Mouse (Mus musculus): ENCODE measurements at regions not wholly inside any gene's neighbourhood (a gene's known extent, or its start where the extent isn't known, plus 50 kb on each side); places are given as distances from the start of the nearest gene placed in this dataset.
A peak's percentile ranks its signal among the peaks of the same experiment; 100 is the strongest.

- no peak for DNase-seq (ENCODE audit: inconsistent ontology term)
Measured at GRCm38 (mm10) chr4:148384251-148385230, 60.0 kb downstream of the Ubiad1 start.

- no peak for DNase-seq (ENCODE audit: inconsistent ontology term)
Measured at GRCm38 (mm10) chr4:148380562-148380961, 64.0 kb downstream of the Ubiad1 start.

- DNase-seq (ENCODE audit: inconsistent ontology term) = no peak
Measured at GRCm38 (mm10) chr4:148378491-148378890, 66.1 kb downstream of the Ubiad1 start.

GRCm38 (mm10) chr4:148377368-148377767, 67.2 kb downstream of the Ubiad1 start:
- DNase-seq (ENCODE audit: inconsistent ontology term) = peak; percentile 8

- no peak for DNase-seq (ENCODE audit: inconsistent ontology term)
Measured at GRCm38 (mm10) chr4:148376439-148376838, 68.1 kb downstream of the Ubiad1 start.

- no peak for DNase-seq (ENCODE audit: inconsistent ontology term)
Measured at GRCm38 (mm10) chr4:148371489-148371888, 73.1 kb downstream of the Ubiad1 start.

- DNase-seq (ENCODE audit: inconsistent ontology term) = no peak
Measured at GRCm38 (mm10) chr4:148367671-148368070, 76.9 kb downstream of the Ubiad1 start.

- DNase-seq (ENCODE audit: inconsistent ontology term) = no peak
Measured at GRCm38 (mm10) chr4:148365804-148366203, 78.0 kb upstream of the Disp3 start.

- no peak for DNase-seq (ENCODE audit: inconsistent ontology term)
Measured at GRCm38 (mm10) chr4:148363366-148364121, 75.8 kb upstream of the Disp3 start.

- DNase-seq (ENCODE audit: inconsistent ontology term) = peak; percentile 52
Measured at GRCm38 (mm10) chr4:148360931-148361330, 73.2 kb upstream of the Disp3 start.

- no peak for DNase-seq (ENCODE audit: inconsistent ontology term)
Measured at GRCm38 (mm10) chr4:148358336-148358735, 70.6 kb upstream of the Disp3 start.

- peak; percentile 79 for DNase-seq (ENCODE audit: inconsistent ontology term)
Measured at GRCm38 (mm10) chr4:148357221-148357621, 69.5 kb upstream of the Disp3 start.

- peak; percentile 18 for DNase-seq (ENCODE audit: inconsistent ontology term)
Measured at GRCm38 (mm10) chr4:148356654-148357053, 68.9 kb upstream of the Disp3 start.

- DNase-seq (ENCODE audit: inconsistent ontology term) = no peak
Measured at GRCm38 (mm10) chr4:148353969-148354368, 66.2 kb upstream of the Disp3 start.

- DNase-seq (ENCODE audit: inconsistent ontology term) = no peak
Measured at GRCm38 (mm10) chr4:148352690-148353089, 64.9 kb upstream of the Disp3 start.

GRCm38 (mm10) chr4:148341531-148342157, 53.9 kb upstream of the Disp3 start:
- DNase-seq (ENCODE audit: inconsistent ontology term) = no peak

GRCm38 (mm10) chr4:148340342-148340741, 52.6 kb upstream of the Disp3 start:
- DNase-seq (ENCODE audit: inconsistent ontology term) = no peak

GRCm38 (mm10) chr4:148337890-148338880, 50.4 kb upstream of the Disp3 start:
- peak; percentile 42 for DNase-seq (ENCODE audit: inconsistent ontology term)
